Mouse (Mus musculus) lung, adult 2 months (tissue): ENCODE results near the gene Emc3.

Source experiments
- CTCF ChIP-seq: fragments of 200-500 bp; IDR thresholded peaks from 2 replicates; pipeline ENCODE4 v1.5.1; 2011; ENCODE audit warnings: mild to moderate bottlenecking, low read length, control low read depth; ENCODE audit not compliant: insufficient read depth
- POLR2A ChIP-seq: fragments of 200-500 bp; IDR thresholded peaks from 2 replicates; pipeline ENCODE4 v1.6.1; 2011; ENCODE audit warnings: low read depth, mild to moderate bottlenecking, control low read depth, low read length, borderline replicate concordance; ENCODE audit errors: extremely low read depth

GRCm38 (mm10) chr6:113473715-113474114 lies 57.7 kb downstream of the Emc3 start:
- no peak for TF ChIP-seq POLR2A
- no peak for TF ChIP-seq CTCF
